ENCODE assay signal across 8 mouse cellular contexts in the genomic region with DNA sequence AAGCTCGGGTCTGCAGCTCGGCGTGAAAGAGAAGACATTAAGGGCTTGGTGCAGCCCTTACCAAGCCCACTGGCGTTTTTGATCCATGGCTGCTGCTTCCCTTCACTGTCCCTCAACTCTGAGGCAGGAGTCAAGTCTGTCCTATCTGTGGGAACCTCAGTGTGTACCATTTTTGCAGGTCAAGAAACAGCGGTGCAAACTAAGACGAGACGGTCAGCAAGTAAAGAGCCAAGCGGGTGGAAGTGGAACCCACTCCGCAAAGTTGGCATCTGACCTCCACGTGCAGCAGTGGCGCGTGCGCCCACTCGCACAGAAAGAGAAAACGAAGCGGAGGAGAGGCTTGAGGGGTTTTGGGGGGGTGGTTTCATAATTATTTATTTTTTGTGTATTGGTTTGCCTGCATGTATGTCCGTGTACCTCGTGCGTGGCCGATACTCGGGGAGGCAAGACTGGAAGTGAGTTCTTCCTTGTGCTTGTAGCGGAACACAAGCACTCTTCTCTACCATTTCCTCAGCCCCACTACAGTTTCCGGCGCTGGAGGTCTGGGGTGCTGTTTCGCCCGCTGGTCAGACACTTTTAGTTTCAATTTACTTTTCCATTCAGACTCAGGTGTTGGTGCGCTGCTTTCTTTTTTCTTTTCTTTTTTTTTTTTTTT. TPM values are rescaled to one million over a fixed set of nuclear protein-coding genes. Genes with fewer than 3 reads are reported as not detected.
A peak's percentile ranks its signal among the peaks of the same experiment; 100 is the strongest.
DNase-seq lines count a peak whose midpoint lies in the region; ATAC-seq and TF ChIP-seq lines count a peak whose summit lies in the region.

No protein-coding gene starts in this region.

- DNase-seq in kidney, adult 2 months, result peak; percentile 52
- DNase-seq in kidney, adult 18-20 months, result no peak
- DNase-seq in c-Kit-positive CD71-positive TER-119-positive erythroid progenitor cells, embryonic 14.5 days (ENCODE audit: low spot score), result peak; percentile 23
- DNase-seq in heart, postnatal 0 days (ENCODE audit: low spot score), result peak; percentile 16
- DNase-seq in limb, embryonic 11.5 days (ENCODE audit: low spot score), result no peak
- no peak for DNase-seq in midbrain, embryonic 11.5 days (ENCODE audit: low spot score, missing footprints)
- peak; percentile 58 for DNase-seq in testis, postnatal 10 days (ENCODE audit: low spot score)
- DNase-seq in frontal cortex, postnatal 10 days (ENCODE audit: low spot score in 2 of 2), result no peak

- no peaks in the 10 kb centered on the region for H3K36me3 ChIP-seq in kidney, adult 2 months (ENCODE audit: control insufficient read depth, insufficient read depth, low read length)
- H3K36me3 ChIP-seq in heart, postnatal 0 days (replicated peaks; ENCODE audit: control insufficient read depth, insufficient read depth, low read length), result peaks cover 21% of the 10 kb centered on the region
- no peaks in the 10 kb centered on the region for H3K36me3 ChIP-seq in limb, embryonic 11.5 days (ENCODE audit: control insufficient read depth, insufficient read depth, low read length)
- peaks cover 5% of the 10 kb centered on the region; the same call in 1 of the 2 replicates for H3K36me3 ChIP-seq in midbrain, embryonic 11.5 days (ENCODE audit: control insufficient read depth, insufficient read depth, low read length)

- H3K27ac ChIP-seq in kidney, adult 2 months (ENCODE audit: insufficient read depth, low read depth, low read length), result peak overlapping the region; percentile 19
- peak overlapping the region; percentile 52 for H3K27ac ChIP-seq in heart, postnatal 0 days (ENCODE audit: low read depth)
- H3K27ac ChIP-seq in limb, embryonic 11.5 days (replicated peaks; ENCODE audit: low read depth, low read length), result peak overlapping the region; percentile 60; the same call in 1 of the 2 replicates
- H3K27ac ChIP-seq in midbrain, embryonic 11.5 days (ENCODE audit: low read depth, low read length), result no peak overlapping the region; the same call in 1 of the 2 replicates

- peak overlapping the region; percentile 82 for H3K4me3 ChIP-seq in kidney, adult 2 months (ENCODE audit: insufficient read depth, low read depth, low read length)
- H3K4me3 ChIP-seq in heart, postnatal 0 days (ENCODE audit: low read depth, low read length), result peak overlapping the region; percentile 85
- peak overlapping the region; percentile 98 for H3K4me3 ChIP-seq in limb, embryonic 11.5 days (ENCODE audit: low read depth, low read length)
- H3K4me3 ChIP-seq in midbrain, embryonic 11.5 days (ENCODE audit: low read depth, low read length), result peak overlapping the region; percentile 57

- H3K4me1 ChIP-seq in kidney, adult 2 months (ENCODE audit: control insufficient read depth, insufficient read depth, low read length), result peaks cover 6% of the 10 kb centered on the region
- no peaks in the 10 kb centered on the region; the same call in 1 of the 2 replicates for H3K4me1 ChIP-seq in heart, postnatal 0 days (ENCODE audit: control insufficient read depth, insufficient read depth)
- peaks cover 5% of the 10 kb centered on the region; the same call in 1 of the 2 replicates for H3K4me1 ChIP-seq in limb, embryonic 11.5 days (ENCODE audit: control insufficient read depth, insufficient read depth, low read length)
- peaks cover 7% of the 10 kb centered on the region; the same call in 1 of the 2 replicates for H3K4me1 ChIP-seq in midbrain, embryonic 11.5 days (ENCODE audit: control insufficient read depth, insufficient read depth, low read length)

- ATAC-seq in heart, postnatal 0 days (ENCODE audit: insufficient read depth, low read depth), result peak; percentile 49
- peak; percentile 68 for ATAC-seq in limb, embryonic 11.5 days (ENCODE audit: insufficient number of reproducible peaks, low FRiP score, low TSS enrichment, low read depth)
- ATAC-seq in midbrain, embryonic 11.5 days (ENCODE audit: low FRiP score), result peak; percentile 71

- H3K9me3 ChIP-seq in heart, postnatal 0 days (replicated peaks; ENCODE audit: control insufficient read depth, low read length), result no peaks in the 10 kb centered on the region
- no peaks in the 10 kb centered on the region for H3K9me3 ChIP-seq in limb, embryonic 11.5 days (ENCODE audit: control insufficient read depth, low read length)
- no peaks in the 10 kb centered on the region for H3K9me3 ChIP-seq in midbrain, embryonic 11.5 days (ENCODE audit: control insufficient read depth, low read length)

- H3K4me2 ChIP-seq in heart, postnatal 0 days (ENCODE audit: low read depth, low read length), result peak overlapping the region; percentile 92
- peak overlapping the region; percentile 79 for H3K4me2 ChIP-seq in limb, embryonic 11.5 days (ENCODE audit: low read depth, severe bottlenecking)
- H3K4me2 ChIP-seq in midbrain, embryonic 11.5 days, result peak overlapping the region; percentile 83

- TF ChIP-seq CTCF in kidney, adult 2 months (conservative IDR thresholded peaks at IDR 0.05; ENCODE audit: insufficient read depth, insufficient read length, low read depth, low read length), result no peak
- no peak for TF ChIP-seq CTCF in heart, postnatal 0 days (IDR thresholded peaks at IDR 0.05; ENCODE audit: low read depth)

- 1% methylated on average over 27 of the region's 27 CpGs for WGBS in kidney, adult 2 months
- WGBS in heart, postnatal 0 days, result under 1% methylated on average over 27 of the region's 27 CpGs
- under 1% methylated on average over 27 of the region's 27 CpGs for WGBS in limb, embryonic 11.5 days
- 2% methylated on average over 27 of the region's 27 CpGs for WGBS in midbrain, embryonic 11.5 days

- no peak for TF ChIP-seq EP300 in heart, postnatal 0 days (IDR thresholded peaks at IDR 0.05; ENCODE audit: low read depth)

- peak overlapping the region; percentile 55 for H3K9ac ChIP-seq in heart, postnatal 0 days (replicated peaks; ENCODE audit: low read depth, low read length)
- H3K9ac ChIP-seq in limb, embryonic 11.5 days (ENCODE audit: low read length), result peak overlapping the region; percentile 90
- peak overlapping the region; percentile 74 for H3K9ac ChIP-seq in midbrain, embryonic 11.5 days (ENCODE audit: low read length)

- no peak for TF ChIP-seq POLR2A in kidney, adult 2 months (IDR thresholded peaks at IDR 0.05; ENCODE audit: low read depth, low read length)

- H3K27me3 ChIP-seq in kidney, adult 2 months (replicated peaks; ENCODE audit: control insufficient read depth, insufficient read depth, low read length), result no peaks in the 10 kb centered on the region
- H3K27me3 ChIP-seq in heart, postnatal 0 days (ENCODE audit: control insufficient read depth, insufficient read depth, low read length), result no peaks in the 10 kb centered on the region
- no peaks in the 10 kb centered on the region for H3K27me3 ChIP-seq in limb, embryonic 11.5 days (ENCODE audit: control insufficient read depth, insufficient read depth, low read length)
- no peaks in the 10 kb centered on the region for H3K27me3 ChIP-seq in midbrain, embryonic 11.5 days (ENCODE audit: control insufficient read depth, insufficient read depth, low read length)

RNA-seq across cellular contexts. Expression of a gene that starts 0.5 kb away (rescaled TPM):
- 122 and 126 TPM in 2 replicates for polyA plus RNA-seq in kidney, adult 2 months (2012; rRNA removed)
- 18.5 and 27.1 TPM in 2 replicates for total RNA-seq in heart, postnatal 0 days (2014; rRNA removed; ENCODE audit: low replicate concordance)
- polyA plus RNA-seq in heart, postnatal 0 days (2015; fragmentation: Nextera tagmentation; extraction: Ambion mirVana), result 48.4 and 49.8 TPM in 2 replicates
- polyA plus RNA-seq in limb, embryonic 11.5 days (2014; fragmentation: Nextera tagmentation; extraction: Ambion mirVana), result 48.3 and 57.2 TPM in 2 replicates
- polyA plus RNA-seq in midbrain, embryonic 11.5 days (2014; fragmentation: Nextera tagmentation; extraction: Ambion mirVana), result 47.4 and 50.7 TPM in 2 replicates

RNA-seq across cellular contexts. Expression of a gene that starts 29.7 kb away (rescaled TPM):
- polyA plus RNA-seq in kidney, adult 2 months (2012; rRNA removed), result 0.75 and 1.1 TPM in 2 replicates
- total RNA-seq in heart, postnatal 0 days (2014; rRNA removed; ENCODE audit: low replicate concordance), result 0.12 and 2.0 TPM in 2 replicates
- 10.3 and 10.7 TPM in 2 replicates for polyA plus RNA-seq in heart, postnatal 0 days (2015; fragmentation: Nextera tagmentation; extraction: Ambion mirVana)
- polyA plus RNA-seq in limb, embryonic 11.5 days (2014; fragmentation: Nextera tagmentation; extraction: Ambion mirVana), result 53.7 and 54.1 TPM in 2 replicates
- 52.6 and 53.1 TPM in 2 replicates for polyA plus RNA-seq in midbrain, embryonic 11.5 days (2014; fragmentation: Nextera tagmentation; extraction: Ambion mirVana)

RNA-seq across cellular contexts. Expression of a gene that starts 40.5 kb away (rescaled TPM):
- polyA plus RNA-seq in kidney, adult 2 months (2012; rRNA removed), result not detected in 2 replicates
- total RNA-seq in heart, postnatal 0 days (2014; rRNA removed; ENCODE audit: low replicate concordance), result not detected in 2 replicates
- polyA plus RNA-seq in heart, postnatal 0 days (2015; fragmentation: Nextera tagmentation; extraction: Ambion mirVana), result not detected in 2 replicates
- polyA plus RNA-seq in limb, embryonic 11.5 days (2014; fragmentation: Nextera tagmentation; extraction: Ambion mirVana), result 0.70 TPM in 1 of 2 replicates, not detected in the other
- 0.51 and 0.63 TPM in 2 replicates for polyA plus RNA-seq in midbrain, embryonic 11.5 days (2014; fragmentation: Nextera tagmentation; extraction: Ambion mirVana)

Comparison
In these comparisons a context has a peak if more than half of its experiments do, and no peak if none do; other contexts are left out.
1. DNase-seq: peak in kidney, adult 2 months (single experiment), c-Kit-positive CD71-positive TER-119-positive erythroid progenitor cells, embryonic 14.5 days (single experiment), heart, postnatal 0 days (single experiment) and testis, postnatal 10 days (single experiment); none in kidney, adult 18-20 months (single experiment), limb, embryonic 11.5 days (single experiment), midbrain, embryonic 11.5 days (single experiment) and frontal cortex, postnatal 10 days (0 of 2).
2. Peak in every context shown above with its lines, with median percentiles within 50 percentile points of each other: H3K4me3 ChIP-seq, ATAC-seq, H3K4me2 ChIP-seq and H3K9ac ChIP-seq.